ENCODE assay signal across 16 mouse cellular contexts in genomic region chr15:78922700-78923099, GRCm38 (mm10). TPM values are rescaled to one million over a fixed set of nuclear protein-coding genes. Genes with fewer than 3 reads are reported as not detected.
DNase-seq lines count a peak whose midpoint lies in the region; ATAC-seq and TF ChIP-seq lines count a peak whose summit lies in the region.
"Had no signal": no experiment of that assay in that cellular context is flagged by ENCODE, and none has a peak within 500 bp of the region (broad histone marks: within the 10 kb centered on the region; RNA-seq: fewer than 3 reads in every experiment).

No protein-coding gene starts in this region.

- WGBS in heart, embryonic 11.5 days (ENCODE audit: insufficient replicate concordance) = 63% methylated on average over 7 of the region's 7 CpGs
- WGBS in liver, embryonic 15.5 days (ENCODE audit: insufficient replicate concordance) = 13% methylated on average over 7 of the region's 7 CpGs
- 87% methylated on average over 7 of the region's 7 CpGs for WGBS in midbrain, embryonic 11.5 days

- H3K27ac ChIP-seq in heart, embryonic 11.5 days (ENCODE audit: low read depth, low read length) = peak overlapping the region; percentile 65
- H3K27ac ChIP-seq in liver, embryonic 15.5 days (replicated peaks) = peak overlapping the region; percentile 98
- no peak overlapping the region for H3K27ac ChIP-seq in midbrain, embryonic 11.5 days (ENCODE audit: low read depth, low read length)
- H3K27ac ChIP-seq: heart, embryonic 15.5 days; hindbrain, embryonic 15.5 days; midbrain, embryonic 15.5 days; neural tube, embryonic 12.5 days had no signal

- no peaks in the 10 kb centered on the region for H3K36me3 ChIP-seq in heart, embryonic 11.5 days (ENCODE audit: control insufficient read depth, insufficient read depth, low read length)
- H3K36me3 ChIP-seq in G1E (replicated peaks) = peaks cover 42% of the 10 kb centered on the region
- peaks cover 36% of the 10 kb centered on the region for H3K36me3 ChIP-seq in erythroblast, embryonic 14.5 days (ENCODE audit: control insufficient read depth)
- peaks cover 10% of the 10 kb centered on the region; the same call in 1 of the 2 replicates for H3K36me3 ChIP-seq in liver, embryonic 15.5 days (replicated peaks)
- H3K36me3 ChIP-seq in midbrain, embryonic 11.5 days (ENCODE audit: control insufficient read depth, insufficient read depth, low read length) = peaks cover 2% of the 10 kb centered on the region; the same call in 1 of the 2 replicates

- H3K4me2 ChIP-seq in heart, embryonic 11.5 days = peak overlapping the region; percentile 33
- peak overlapping the region; percentile 79 for H3K4me2 ChIP-seq in liver, embryonic 15.5 days
- no peak overlapping the region for H3K4me2 ChIP-seq in midbrain, embryonic 11.5 days
- H3K4me2 ChIP-seq: heart, embryonic 15.5 days; hindbrain, embryonic 15.5 days; midbrain, embryonic 15.5 days; neural tube, embryonic 12.5 days had no signal

- peaks cover 28% of the 10 kb centered on the region for H3K4me1 ChIP-seq in heart, embryonic 11.5 days (ENCODE audit: control insufficient read depth, insufficient read depth, low read length)
- peaks cover 80% of the 10 kb centered on the region for H3K4me1 ChIP-seq in G1E (ENCODE audit: insufficient read depth, low read depth, low read length)
- peaks cover 91% of the 10 kb centered on the region for H3K4me1 ChIP-seq in erythroblast, embryonic 14.5 days (ENCODE audit: control insufficient read depth)
- peaks cover 75% of the 10 kb centered on the region for H3K4me1 ChIP-seq in liver, embryonic 15.5 days (replicated peaks)
- H3K4me1 ChIP-seq in midbrain, embryonic 11.5 days (ENCODE audit: control insufficient read depth, insufficient read depth, low read length) = peaks cover 12% of the 10 kb centered on the region

- H3K9ac ChIP-seq in heart, embryonic 11.5 days (ENCODE audit: low read depth, low read length) = no peak overlapping the region; the same call in 1 of the 2 replicates
- peak overlapping the region; percentile 66 for H3K9ac ChIP-seq in liver, embryonic 15.5 days
- no peak overlapping the region for H3K9ac ChIP-seq in midbrain, embryonic 11.5 days (ENCODE audit: low read length)
- H3K9ac ChIP-seq: heart, embryonic 15.5 days; hindbrain, embryonic 15.5 days; midbrain, embryonic 15.5 days; neural tube, embryonic 12.5 days had no signal

- H3K9me3 ChIP-seq in heart, embryonic 11.5 days (replicated peaks; ENCODE audit: control insufficient read depth, low read length) = no peaks in the 10 kb centered on the region
- peaks cover 5% of the 10 kb centered on the region for H3K9me3 ChIP-seq in G1E (replicated peaks)
- H3K9me3 ChIP-seq in erythroblast, embryonic 14.5 days (ENCODE audit: control insufficient read depth, low read length) = peaks cover 5% of the 10 kb centered on the region
- H3K9me3 ChIP-seq in liver, embryonic 15.5 days (replicated peaks) = no peaks in the 10 kb centered on the region
- no peaks in the 10 kb centered on the region for H3K9me3 ChIP-seq in midbrain, embryonic 11.5 days (ENCODE audit: control insufficient read depth, low read length)
- H3K9me3 ChIP-seq: heart, embryonic 15.5 days; hindbrain, embryonic 15.5 days; midbrain, embryonic 15.5 days; neural tube, embryonic 12.5 days had no signal

- TF ChIP-seq CTCF in G1E (IDR thresholded peaks at IDR 0.05; ENCODE audit: low read depth, low read length) = no peak

- DNase-seq in heart, adult 8-10 months (ENCODE audit: low spot score) = no peak
- DNase-seq in G1E (ENCODE audit: low spot score) = peak; percentile 83
- DNase-seq in midbrain, embryonic 11.5 days (ENCODE audit: low spot score, missing footprints) = no peak
- no peak for DNase-seq in cerebellum, adult 9-11 months
- DNase-seq in right cerebral cortex, postnatal 36 days (ENCODE audit: low spot score in 2 of 2) = no peak
- DNase-seq: adrenal gland, postnatal 10 days; gastrocnemius, postnatal 25 days; kidney, adult 8-10 months; lung, postnatal 4 days had no signal

- H3K4me3 ChIP-seq in heart, embryonic 11.5 days (ENCODE audit: low read depth, low read length) = no peak overlapping the region
- H3K4me3 ChIP-seq in G1E (ENCODE audit: low read depth, low read length) = peak overlapping the region; percentile 66
- peak overlapping the region; percentile 59 for H3K4me3 ChIP-seq in erythroblast, embryonic 14.5 days (replicated peaks)
- peak overlapping the region; percentile 49 for H3K4me3 ChIP-seq in liver, embryonic 15.5 days (replicated peaks)
- no peak overlapping the region for H3K4me3 ChIP-seq in midbrain, embryonic 11.5 days (ENCODE audit: low read depth, low read length)
- H3K4me3 ChIP-seq: heart, embryonic 15.5 days; hindbrain, embryonic 15.5 days; midbrain, embryonic 15.5 days; neural tube, embryonic 12.5 days had no signal

- ATAC-seq in heart, embryonic 11.5 days (replicated peaks; ENCODE audit: insufficient number of reproducible peaks, low FRiP score, low TSS enrichment) = peak; percentile 52; the same call in 1 of the 2 replicates
- peak; percentile 46 for ATAC-seq in G1E (ENCODE audit: extremely low read depth, insufficient number of reproducible peaks, low FRiP score, poor library complexity, severe bottlenecking)
- ATAC-seq in liver, embryonic 15.5 days (ENCODE audit: insufficient read depth) = peak; percentile 81
- no peak for ATAC-seq in midbrain, embryonic 11.5 days (ENCODE audit: low FRiP score)
- ATAC-seq: midbrain, embryonic 15.5 days had no signal

- H3K27me3 ChIP-seq in heart, embryonic 11.5 days (ENCODE audit: control insufficient read depth, insufficient read depth, low read length) = no peaks in the 10 kb centered on the region
- no peaks in the 10 kb centered on the region for H3K27me3 ChIP-seq in G1E (ENCODE audit: insufficient read depth, low read length)
- no peaks in the 10 kb centered on the region for H3K27me3 ChIP-seq in erythroblast, embryonic 14.5 days (ENCODE audit: control insufficient read depth)
- H3K27me3 ChIP-seq in liver, embryonic 15.5 days = no peaks in the 10 kb centered on the region
- peaks cover 2% of the 10 kb centered on the region; the same call in 1 of the 2 replicates for H3K27me3 ChIP-seq in midbrain, embryonic 11.5 days (ENCODE audit: control insufficient read depth, insufficient read depth, low read length)
- H3K27me3 ChIP-seq: heart, embryonic 15.5 days; neural tube, embryonic 12.5 days had no signal

RNA-seq across cellular contexts. Expression of gene Lgals1, which starts 3.8 kb away (rescaled TPM):
- 541 and 566 TPM in 2 replicates for polyA plus RNA-seq in heart, embryonic 11.5 days (2014; fragmentation: Nextera tagmentation; extraction: Ambion mirVana)
- 100 to 1,000 TPM; 175 to 339 (median 222) TPM for total RNA-seq in heart, adult 8-10 months (2022)
- total RNA-seq in G1E (2014; fragmentation: Nextera tagmentation) = 558 and 607 TPM in 2 replicates
- 3,673 and 4,536 TPM in 2 replicates for total RNA-seq in G1E (2017)
- 1,469 and 2,086 TPM in 2 replicates for polyA plus RNA-seq in G1E (2012)
- polyA plus RNA-seq in erythroblast, embryonic 14.5 days (2012) = 121 and 168 TPM in 2 replicates
- polyA plus RNA-seq in liver, embryonic 15.5 days (2015; fragmentation: Nextera tagmentation; extraction: Ambion mirVana) = 315 and 397 TPM in 2 replicates
- polyA plus RNA-seq in midbrain, embryonic 11.5 days (2014; fragmentation: Nextera tagmentation; extraction: Ambion mirVana) = 360 and 382 TPM in 2 replicates

RNA-seq across cellular contexts. Expression of gene Pdxp, which starts 9.0 kb away (rescaled TPM):
- 24.3 and 25.7 TPM in 2 replicates for polyA plus RNA-seq in heart, embryonic 11.5 days (2014; fragmentation: Nextera tagmentation; extraction: Ambion mirVana)
- 1 to 10 TPM in 2 of 4 experiments, under 1 TPM in 2; 0.69 to 1.0 (median 0.88) TPM for total RNA-seq in heart, adult 8-10 months (2022)
- total RNA-seq in G1E (2014; fragmentation: Nextera tagmentation) = 26.6 and 31.4 TPM in 2 replicates
- 13.9 and 18.1 TPM in 2 replicates for total RNA-seq in G1E (2017)
- 39.7 and 40.6 TPM in 2 replicates for polyA plus RNA-seq in G1E (2012)
- polyA plus RNA-seq in erythroblast, embryonic 14.5 days (2012) = 2.1 and 3.0 TPM in 2 replicates
- polyA plus RNA-seq in liver, embryonic 15.5 days (2015; fragmentation: Nextera tagmentation; extraction: Ambion mirVana) = 5.4 and 5.6 TPM in 2 replicates
- polyA plus RNA-seq in midbrain, embryonic 11.5 days (2014; fragmentation: Nextera tagmentation; extraction: Ambion mirVana) = 32.6 and 33.8 TPM in 2 replicates

RNA-seq across cellular contexts. Expression of gene Nol12, which starts 12.0 kb away (rescaled TPM):
- polyA plus RNA-seq in heart, embryonic 11.5 days (2014; fragmentation: Nextera tagmentation; extraction: Ambion mirVana) = 43.6 and 51.4 TPM in 2 replicates
- 10 to 100 TPM; 14.7 to 17.9 (median 17.1) TPM for total RNA-seq in heart, adult 8-10 months (2022)
- 13.2 and 25.6 TPM in 2 replicates for total RNA-seq in G1E (2014; fragmentation: Nextera tagmentation)
- total RNA-seq in G1E (2017) = 20.1 and 24.2 TPM in 2 replicates
- 15.9 and 16.7 TPM in 2 replicates for polyA plus RNA-seq in G1E (2012)
- 3.9 and 5.4 TPM in 2 replicates for polyA plus RNA-seq in erythroblast, embryonic 14.5 days (2012)
- 24.5 and 26.2 TPM in 2 replicates for polyA plus RNA-seq in liver, embryonic 15.5 days (2015; fragmentation: Nextera tagmentation; extraction: Ambion mirVana)
- polyA plus RNA-seq in midbrain, embryonic 11.5 days (2014; fragmentation: Nextera tagmentation; extraction: Ambion mirVana) = 58.3 and 62.7 TPM in 2 replicates

RNA-seq across cellular contexts. Expression of gene Sh3bp1, which starts 23.1 kb away (rescaled TPM):
- 25.0 and 29.3 TPM in 2 replicates for polyA plus RNA-seq in heart, embryonic 11.5 days (2014; fragmentation: Nextera tagmentation; extraction: Ambion mirVana)
- total RNA-seq in heart, adult 8-10 months (2022) = 1 to 10 TPM; 2.6 to 6.3 (median 4.1) TPM
- total RNA-seq in G1E (2014; fragmentation: Nextera tagmentation) = 207 and 231 TPM in 2 replicates
- total RNA-seq in G1E (2017) = 32.7 and 34.1 TPM in 2 replicates
- polyA plus RNA-seq in G1E (2012) = 1,400 and 1,821 TPM in 2 replicates
- polyA plus RNA-seq in erythroblast, embryonic 14.5 days (2012) = 13.6 and 16.2 TPM in 2 replicates
- polyA plus RNA-seq in liver, embryonic 15.5 days (2015; fragmentation: Nextera tagmentation; extraction: Ambion mirVana) = 14.4 and 15.3 TPM in 2 replicates
- 9.1 and 10.3 TPM in 2 replicates for polyA plus RNA-seq in midbrain, embryonic 11.5 days (2014; fragmentation: Nextera tagmentation; extraction: Ambion mirVana)

RNA-seq across cellular contexts. Expression of gene Gm49510, which starts 23.2 kb away (rescaled TPM):
- polyA plus RNA-seq in heart, embryonic 11.5 days (2014; fragmentation: Nextera tagmentation; extraction: Ambion mirVana) = 0.23 and 0.47 TPM in 2 replicates
- total RNA-seq in heart, adult 8-10 months (2022) = not detected
- total RNA-seq in G1E (2014; fragmentation: Nextera tagmentation) (not detected in 2 replicates), G1E (2017) (1.3 and 1.4 TPM in 2 replicates)
- polyA plus RNA-seq in G1E (2012) = 6.3 and 8.2 TPM in 2 replicates
- 0.04 TPM in 1 of 2 replicates, not detected in the other for polyA plus RNA-seq in erythroblast, embryonic 14.5 days (2012)
- 0.08 and 0.26 TPM in 2 replicates for polyA plus RNA-seq in liver, embryonic 15.5 days (2015; fragmentation: Nextera tagmentation; extraction: Ambion mirVana)
- polyA plus RNA-seq in midbrain, embryonic 11.5 days (2014; fragmentation: Nextera tagmentation; extraction: Ambion mirVana) = 0.11 TPM in 1 of 2 replicates, not detected in the other
- total RNA-seq: adrenal gland, postnatal 10 days had no signal
- polyA plus RNA-seq: heart, embryonic 15.5 days; hindbrain, embryonic 15.5 days; midbrain, embryonic 15.5 days had no signal

Comparison
In these comparisons a context has a peak if more than half of its experiments do, and no peak if none do; other contexts are left out.
1. H3K4me3 ChIP-seq: peak in G1E (single experiment), erythroblast, embryonic 14.5 days (single experiment) and liver, embryonic 15.5 days (single experiment); none in heart, embryonic 11.5 days (single experiment) and midbrain, embryonic 11.5 days (single experiment).